Mouse (Mus musculus): Measurements from ENCODE around the gene 4933427D14Rik.

- TF ChIP-seq CTCF (IDR thresholded peaks at IDR 0.05; ENCODE audit: borderline replicate concordance, extremely low read depth, insufficient read depth, insufficient read length) (no peak), POLR2A (IDR thresholded peaks at IDR 0.05; ENCODE audit: borderline replicate concordance, extremely low read depth, insufficient read depth, insufficient read length, poor library complexity, severe bottlenecking) (no peak)
These were observed 78.0 kb downstream of the 4933427D14Rik start for GRCm38 (mm10) chr11:72129032-72129894.
